Comparison of ENCODE assay signal across 23 mouse cellular contexts in genomic region chr2:165191483-165191882, GRCm38 (mm10). TPM values are rescaled to one million over a fixed set of nuclear protein-coding genes. Genes with fewer than 3 reads are reported as not detected.
A peak's percentile ranks its signal among the peaks of the same experiment; 100 is the strongest.
DNase-seq lines count a peak whose midpoint lies in the region; TF ChIP-seq lines count a peak whose summit lies in the region.
"Had no signal": no experiment of that assay in that cellular context is flagged by ENCODE, and none has a peak within 500 bp of the region (broad histone marks: within the 10 kb centered on the region; RNA-seq: fewer than 3 reads in every experiment).

No protein-coding gene starts in this region.

- H3K27me3 ChIP-seq in heart, adult 2 months (ENCODE audit: control insufficient read depth, insufficient read depth, low read length): no peaks in the 10 kb centered on the region; the same call in 1 of the 2 replicates

- no peak overlapping the region for H3K27ac ChIP-seq in heart, adult 2 months
- H3K27ac ChIP-seq: embryonic facial prominence, embryonic 13.5 days; embryonic facial prominence, embryonic 15.5 days; forebrain, embryonic 10.5 days; forebrain, embryonic 12.5 days had no signal

- H3K4me1 ChIP-seq in heart, adult 2 months (ENCODE audit: control insufficient read depth, insufficient read depth, low read length): no peaks in the 10 kb centered on the region

- TF ChIP-seq POLR2A in heart, adult 2 months (IDR thresholded peaks at IDR 0.05; ENCODE audit: insufficient read depth, low read depth, low read length): no peak

- H3K9ac ChIP-seq in heart, adult 2 months (ENCODE audit: low read depth, low read length): no peak overlapping the region
- H3K9ac ChIP-seq: embryonic facial prominence, embryonic 13.5 days; embryonic facial prominence, embryonic 15.5 days; forebrain, embryonic 12.5 days had no signal

- H3K79me2 ChIP-seq in heart, adult 2 months (replicated peaks; ENCODE audit: control insufficient read depth, insufficient read depth, low read length): no peaks in the 10 kb centered on the region

- TF ChIP-seq CTCF in heart, adult 2 months (IDR thresholded peaks at IDR 0.05): no peak

- intact Hi-C loops in heart, adult 2 months (cut with DNase I): no loop called here

- no peaks in the 10 kb centered on the region for H3K36me3 ChIP-seq in heart, adult 2 months (ENCODE audit: control insufficient read depth, insufficient read depth, low read length)
- H3K36me3 ChIP-seq: embryonic facial prominence, embryonic 13.5 days; embryonic facial prominence, embryonic 15.5 days; forebrain, embryonic 10.5 days; forebrain, embryonic 12.5 days; G1E had no signal

- peak; percentile 24 for DNase-seq in adrenal gland, adult 2 months
- DNase-seq in adrenal gland, adult 18-20 months (ENCODE audit: low spot score in 2 of 2): no peak
- DNase-seq in retina, postnatal 1 day: peak; percentile 73
- no peak for DNase-seq in retina, embryonic 14.5 days (ENCODE audit: low spot score)
- no peak for DNase-seq in heart, adult 2 months
- DNase-seq: adrenal gland, postnatal 10 days; adrenal gland, postnatal 25 days; B cell, adult 2 months; cerebellum, adult 11 months; cerebellum, adult 18-20 months; cerebellum, adult 8-10 months; cerebellum, adult 9-11 months; cerebellum, postnatal 14 days; cerebellum, postnatal 36 days; embryo, embryonic 11 days had no signal

- TF ChIP-seq EP300 in heart, adult 2 months (IDR thresholded peaks at IDR 0.05; ENCODE audit: insufficient read depth, low read depth, low read length): no peak

- H3K4me3 ChIP-seq in heart, adult 2 months: no peak overlapping the region
- H3K4me3 ChIP-seq: embryonic facial prominence, embryonic 13.5 days; embryonic facial prominence, embryonic 15.5 days; erythroblast, embryonic 14.5 days; forebrain, embryonic 10.5 days; forebrain, embryonic 12.5 days had no signal

- 82% methylated on average over 7 of the region's 7 CpGs for WGBS in heart, adult 2 months

RNA-seq across cellular contexts. Expression of gene Cdh22, which starts 43.2 kb away (rescaled TPM):
- 1 to 10 TPM in 1 of 2 experiments, under 1 TPM in 1; 0.89 to 1.8 TPM for total RNA-seq in adrenal gland, adult 2 months (2021)
- 1.5 and 6.1 TPM in 2 replicates for polyA plus RNA-seq in adrenal gland, adult 2 months (2012; rRNA removed)
- 1 to 10 TPM; 1.4 to 1.7 TPM for total RNA-seq in adrenal gland, adult 18-20 months (2021)
- total RNA-seq in heart, adult 2 months (2021): under 1 TPM; 0.50 to 0.65 TPM
- polyA plus RNA-seq in heart, adult 2 months (2012; rRNA removed): 0.76 and 1.0 TPM in 2 replicates
- total RNA-seq: common myeloid progenitor, adult 5-6 weeks had no signal
- polyA plus RNA-seq: CD4-positive, CD25-positive, alpha-beta regulatory T cell, adult 4 months; erythroblast, embryonic 14.5 days; G1E had no signal

Comparison
In these comparisons a context has a peak if more than half of its experiments do, and no peak if none do; other contexts are left out.
1. DNase-seq: peak in adrenal gland, adult 2 months (single experiment) and retina, postnatal 1 day (single experiment); none in adrenal gland, adult 18-20 months (0 of 2), retina, embryonic 14.5 days (single experiment) and heart, adult 2 months (0 of 2).